Mouse (Mus musculus) stomach, postnatal 0 days (tissue): Measurements from ENCODE around the gene Zfp273. TPM values are rescaled to one million over a fixed set of nuclear protein-coding genes. Genes with fewer than 3 reads are reported as not detected.
"Not testable (repeated sequence)": the region's sequence is repeated elsewhere in the genome, so short reads cannot be mapped to it uniquely, and the experiment has no call there.

Source experiments
- ATAC-seq: fragments of 200-750 bp; cut with Nextera tagmentation; 2 replicates; pipeline ENCODE4 v1.8.0; 2017; ENCODE audit not compliant: low FRiP score, low TSS enrichment
- DNase-seq: peaks from one replicate; pipeline ENCODE4 v3.0.0-alpha.2; 2016; ENCODE audit warnings: low spot score
- H3K27ac ChIP-seq: fragments of 300-500 bp; sonication (generic); replicated peaks from 2 replicates; pipeline ENCODE4 v1.5.1; 2014; ENCODE audit warnings: mild to moderate bottlenecking, control low read depth
- H3K27me3 ChIP-seq: fragments of 300-500 bp; sonication (generic); 2 replicates; pipeline ENCODE4 v1.6.1; 2014; ENCODE audit warnings: low read length; ENCODE audit not compliant: control insufficient read depth, insufficient read depth
- H3K36me3 ChIP-seq: fragments of 300-500 bp; sonication (generic); 2 replicates; pipeline ENCODE4 v1.6.1; 2014; ENCODE audit warnings: low read length, mixed read lengths; ENCODE audit not compliant: control insufficient read depth, insufficient read depth
- H3K4me1 ChIP-seq: fragments of 300-500 bp; sonication (generic); replicated peaks from 2 replicates; pipeline ENCODE4 v1.6.1; 2014; ENCODE audit warnings: antibody characterized with exemption; ENCODE audit not compliant: control insufficient read depth, insufficient read depth
- H3K4me2 ChIP-seq: fragments of 300-500 bp; sonication (generic); replicated peaks from 2 replicates; pipeline ENCODE4 v1.6.1; 2014; ENCODE audit warnings: low read depth, mild to moderate bottlenecking, control low read depth, moderate library complexity
- H3K4me3 ChIP-seq: fragments of 300-500 bp; sonication (generic); 2 replicates; pipeline ENCODE4 v1.5.1; 2014; ENCODE audit warnings: low read depth, low read length, control low read depth
- H3K9ac ChIP-seq: fragments of 300-500 bp; sonication (generic); 2 replicates; pipeline ENCODE4 v1.6.1; 2014; ENCODE audit warnings: mild to moderate bottlenecking, low read length, control low read depth, mixed read lengths
- H3K9me3 ChIP-seq: fragments of 300-500 bp; sonication (generic); 2 replicates; pipeline ENCODE4 v1.6.1; 2016; ENCODE audit warnings: low read length; ENCODE audit not compliant: control insufficient read depth
- CTCF ChIP-seq: IDR thresholded peaks from 2 replicates; pipeline ENCODE4 v1.5.1; 2016; ENCODE audit warnings: antibody characterized with exemption, low read depth, mild to moderate bottlenecking, moderate library complexity
- EP300 ChIP-seq: optimal IDR thresholded peaks from 2 replicates; pipeline ENCODE3; 2016; ENCODE audit warnings: antibody characterized with exemption
- WGBS: fragments of 180-500 bp; shearing (Covaris S2); extraction: QIAGEN DNeasy Blood & Tissue Kit; methylation state at CpG from one replicate; pipeline ENCODE4 v1.1.7; 2014; 5-methylcytosine and 5-hydroxymethylcytosine counted together
- polyA plus RNA-seq: library from polyadenylated mRNA; unstranded; fragments of >200 nt; fragmentation: Nextera tagmentation; extraction: Ambion mirVana; gene quantifications from 2 replicates; pipeline ENCODE4 v1.2.1, GENCODE M21; 2015

The Zfp273 gene
- polyA plus RNA-seq = 2.3 and 3.2 TPM in 2 replicates

- Histone ChIP-seq H3K27me3 (no peaks in the 10 kb centered on the region), H3K9ac (peak within 1 kb of the TSS; percentile 70), H3K4me2 (peak within 1 kb of the TSS; percentile 59), H3K36me3 (no peaks in the 10 kb centered on the region), H3K9me3 (no peaks in the 10 kb centered on the region), H3K4me1 (no peaks in the 10 kb centered on the region), H3K4me3 (peak within 1 kb of the TSS; percentile 88), H3K27ac (peak within 1 kb of the TSS; percentile 88)
- ATAC-seq = peak; percentile 98
- peak; percentile 17; the same call in 1 of the 2 replicates for TF ChIP-seq CTCF
- no peak for TF ChIP-seq EP300
- DNase-seq = peak; percentile 80
- 3% methylated on average over 31 of the region's 31 CpGs for WGBS
Measured at GRCm38 (mm10) chr13:67813710-67814660, at the start of gene Zfp273. TSS of gene Zfp273 (plus strand) at chr13:67813740.

GRCm38 (mm10) chr13:67779265-67780221, 34.0 kb upstream of the Zfp273 start, which contains the start of gene Zfp493:
TSS of gene Zfp493 (plus strand) at chr13:67779693.
- Histone ChIP-seq H3K27ac (peak within 1 kb of the TSS; percentile 40; the same call in 1 of the 2 replicates), H3K9me3 (no peaks in the 10 kb centered on the region), H3K4me1 (no peaks in the 10 kb centered on the region), H3K27me3 (no peaks in the 10 kb centered on the region), H3K4me2 (peak within 1 kb of the TSS; percentile 90), H3K36me3 (no peaks in the 10 kb centered on the region), H3K4me3 (peak within 1 kb of the TSS; percentile 66), H3K9ac (peak within 1 kb of the TSS; percentile 62)
- ATAC-seq (peak; percentile 96), DNase-seq (peak; percentile 51)
- WGBS = 6% methylated on average over 26 of the region's 26 CpGs
- TF ChIP-seq EP300 = no peak
- TF ChIP-seq CTCF = no peak

DNA sequence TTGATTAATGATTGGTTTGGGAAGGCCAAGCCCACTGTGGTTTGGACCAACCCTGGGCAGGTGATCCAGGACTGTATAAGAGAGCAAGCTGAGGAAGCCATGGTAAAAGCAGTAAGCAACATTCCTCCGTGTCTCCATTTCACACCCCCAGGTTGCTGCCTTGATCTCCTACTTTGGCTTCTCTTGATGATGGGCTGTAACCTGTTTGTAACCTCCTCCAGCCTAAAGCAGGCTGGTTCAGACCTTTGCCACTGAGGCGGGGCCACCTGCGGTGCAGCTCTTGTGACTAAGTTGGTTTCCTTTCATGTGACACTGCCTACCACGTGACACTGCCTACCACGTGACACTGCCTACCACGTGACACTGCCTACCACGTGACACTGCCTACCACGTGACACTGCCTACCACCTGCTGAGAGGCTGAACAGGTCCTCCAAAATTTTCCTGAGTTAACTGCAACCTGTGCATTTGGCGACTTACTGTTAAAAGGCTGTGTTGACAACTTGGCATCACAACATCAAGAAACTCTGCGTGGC, 21.6 kb upstream of the Zfp273 start:
- Histone ChIP-seq H3K4me3 (no peak overlapping the region), H3K4me1 (no peaks in the 10 kb centered on the region), H3K27ac (no peak overlapping the region), H3K9ac (no peak overlapping the region), H3K9me3 (no peaks in the 10 kb centered on the region), H3K27me3 (no peaks in the 10 kb centered on the region), H3K4me2 (no peak overlapping the region), H3K36me3 (no peaks in the 10 kb centered on the region; the same call in 1 of the 2 replicates)
- no peak for TF ChIP-seq EP300
- TF ChIP-seq CTCF = no peak
- ATAC-seq (no peak), DNase-seq (no peak)
- 92% methylated on average over 10 of the region's 10 CpGs for WGBS

DNA sequence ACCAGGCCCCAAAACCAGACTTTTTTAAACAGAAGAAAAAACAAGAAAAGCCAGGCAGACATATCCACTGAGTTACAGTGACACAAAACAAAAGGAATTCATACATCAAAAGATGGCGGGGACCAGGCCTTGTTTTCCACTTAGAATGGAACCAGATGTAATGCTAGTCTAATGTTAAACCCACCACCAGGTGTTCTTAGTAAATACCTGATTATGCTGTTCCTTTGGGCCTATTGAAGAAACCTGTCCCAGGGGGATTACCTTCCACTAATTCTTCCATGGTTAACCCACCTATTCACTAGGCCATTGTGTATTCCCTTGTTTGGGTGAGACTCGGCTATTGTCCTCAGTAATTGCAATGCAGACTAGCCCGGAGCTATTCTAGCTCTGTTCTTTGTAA, 14.9 kb upstream of the Zfp273 start:
- 87% methylated on average over 3 of the region's 3 CpGs for WGBS
- Histone ChIP-seq H3K9ac (no peak overlapping the region), H3K4me3 (no peak overlapping the region), H3K4me2 (no peak overlapping the region), H3K4me1 (no peaks in the 10 kb centered on the region), H3K27ac (no peak overlapping the region), H3K27me3 (no peaks in the 10 kb centered on the region), H3K9me3 (no peaks in the 10 kb centered on the region), H3K36me3 (no peaks in the 10 kb centered on the region)
- ATAC-seq (no peak), DNase-seq (no peak)
- TF ChIP-seq CTCF = no peak
- TF ChIP-seq EP300 = no peak

- not testable (repeated sequence) for DNase-seq, H3K4me3 ChIP-seq, H3K4me1 ChIP-seq, H3K9me3 ChIP-seq, H3K36me3 ChIP-seq, H3K27me3 ChIP-seq, ATAC-seq, H3K4me2 ChIP-seq, H3K27ac ChIP-seq, H3K9ac ChIP-seq
- WGBS = 84% methylated on average over 3 of the region's 3 CpGs
Measured at GRCm38 (mm10) chr13:67799151-67799550, 14.4 kb upstream of the Zfp273 start.
